Mouse (Mus musculus): ENCODE data around the gene Stxbp6. TPM values are rescaled to one million over a fixed set of nuclear protein-coding genes. Genes with fewer than 3 reads are reported as not detected.

The Stxbp6 gene
- polyA plus RNA-seq, 1 experiment from 2014 or later: 20.3 TPM

GRCm38 (mm10) chr12:44992847-44993246, 81.7 kb downstream of the Stxbp6 start:
- Histone ChIP-seq H3K27me3 (ENCODE audit: insufficient read depth, low read length) (no peaks in the 10 kb centered on the region), H3K4me1 (replicated peaks; ENCODE audit: insufficient read depth, low read length) (0 out of 2 replicates have a peak, but pooled peaks cover 3% of the 10 kb centered on the region), H3K9ac (ENCODE audit: low read depth, low read length) (no peak overlapping the region), H3K9me3 (replicated peaks; ENCODE audit: low read length) (no peaks in the 10 kb centered on the region), H3K4me3 (replicated peaks; ENCODE audit: low read depth, low read length) (no peak overlapping the region), H3K4me2 (ENCODE audit: low read length) (no peak overlapping the region), H3K36me3 (ENCODE audit: insufficient read depth, low read length) (no peaks in the 10 kb centered on the region), H3K27ac (no peak overlapping the region)
- no peak for ATAC-seq (replicated peaks; ENCODE audit: low FRiP score, low read depth)
- DNase-seq (ENCODE audit: low spot score): peak; percentile 61
- no peak for TF ChIP-seq CTCF (IDR thresholded peaks at IDR 0.05; ENCODE audit: low read depth)
- WGBS: 51% methylated on average over 4 of the region's 4 CpGs

GRCm38 (mm10) chr12:44990379-44990778, 84.1 kb downstream of the Stxbp6 start:
- Histone ChIP-seq H3K4me2 (ENCODE audit: low read length) (no peak overlapping the region), H3K9me3 (replicated peaks; ENCODE audit: low read length) (no peaks in the 10 kb centered on the region), H3K4me1 (replicated peaks; ENCODE audit: insufficient read depth, low read length) (no peaks in the 10 kb centered on the region), H3K27ac (no peak overlapping the region), H3K9ac (ENCODE audit: low read depth, low read length) (no peak overlapping the region), H3K36me3 (ENCODE audit: insufficient read depth, low read length) (no peaks in the 10 kb centered on the region), H3K4me3 (replicated peaks; ENCODE audit: low read depth, low read length) (no peak overlapping the region), H3K27me3 (ENCODE audit: insufficient read depth, low read length) (no peaks in the 10 kb centered on the region)
- WGBS: 53% methylated on average over 9 of the region's 9 CpGs
- DNase-seq (ENCODE audit: low spot score) (no peak), ATAC-seq (replicated peaks; ENCODE audit: low FRiP score, low read depth) (no peak)
- TF ChIP-seq CTCF (IDR thresholded peaks at IDR 0.05; ENCODE audit: low read depth): no peak

GRCm38 (mm10) chr12:44989011-44989410, 85.5 kb downstream of the Stxbp6 start:
- Histone ChIP-seq H3K27me3 (ENCODE audit: insufficient read depth, low read length) (no peaks in the 10 kb centered on the region), H3K4me3 (replicated peaks; ENCODE audit: low read depth, low read length) (no peak overlapping the region), H3K4me1 (replicated peaks; ENCODE audit: insufficient read depth, low read length) (no peaks in the 10 kb centered on the region), H3K9ac (ENCODE audit: low read depth, low read length) (no peak overlapping the region), H3K27ac (no peak overlapping the region), H3K4me2 (ENCODE audit: low read length) (no peak overlapping the region), H3K36me3 (ENCODE audit: insufficient read depth, low read length) (no peaks in the 10 kb centered on the region), H3K9me3 (replicated peaks; ENCODE audit: low read length) (no peaks in the 10 kb centered on the region)
- 42% methylated on average over 4 of the region's 4 CpGs for WGBS
- DNase-seq (ENCODE audit: low spot score) (no peak), ATAC-seq (replicated peaks; ENCODE audit: low FRiP score, low read depth) (no peak)
- TF ChIP-seq CTCF (IDR thresholded peaks at IDR 0.05; ENCODE audit: low read depth): no peak

DNA sequence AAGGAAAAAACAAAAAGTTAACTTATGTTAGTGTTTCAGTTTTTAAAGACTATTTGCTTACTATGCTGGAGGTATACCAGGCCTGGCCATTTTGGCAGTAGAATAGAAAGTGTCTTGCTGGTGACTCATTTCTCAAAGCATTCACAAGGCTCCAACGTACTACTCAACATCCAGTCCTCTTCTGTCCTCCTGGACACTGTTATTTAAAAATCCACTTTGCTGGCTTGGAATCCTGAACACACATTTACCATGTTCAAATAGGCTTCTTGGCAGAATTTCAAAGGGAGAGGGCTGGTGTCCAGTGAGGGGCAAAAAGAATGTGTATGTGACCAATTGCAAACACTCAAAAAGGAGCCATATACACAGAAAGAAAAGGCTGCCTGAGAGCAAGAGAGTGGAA, 86.7 kb downstream of the Stxbp6 start:
- DNase-seq (ENCODE audit: low spot score) (no peak), ATAC-seq (replicated peaks; ENCODE audit: low FRiP score, low read depth) (no peak)
- Histone ChIP-seq H3K27me3 (ENCODE audit: insufficient read depth, low read length) (no peaks in the 10 kb centered on the region), H3K9me3 (replicated peaks; ENCODE audit: low read length) (no peaks in the 10 kb centered on the region), H3K4me1 (replicated peaks; ENCODE audit: insufficient read depth, low read length) (no peaks in the 10 kb centered on the region), H3K9ac (ENCODE audit: low read depth, low read length) (no peak overlapping the region), H3K4me2 (ENCODE audit: low read length) (no peak overlapping the region), H3K27ac (no peak overlapping the region), H3K36me3 (ENCODE audit: insufficient read depth, low read length) (no peaks in the 10 kb centered on the region), H3K4me3 (replicated peaks; ENCODE audit: low read depth, low read length) (no peak overlapping the region)
- no peak for TF ChIP-seq CTCF (IDR thresholded peaks at IDR 0.05; ENCODE audit: low read depth)
- WGBS: 64% methylated on average over 1 of the region's 1 CpGs

- H3K4me2 ChIP-seq (ENCODE audit: low read length): no peak overlapping the region
- no peaks in the 10 kb centered on the region for H3K36me3 ChIP-seq (ENCODE audit: insufficient read depth, low read length)
- WGBS: 69% methylated on average over 5 of the region's 5 CpGs
- no peak overlapping the region for H3K4me3 ChIP-seq (replicated peaks; ENCODE audit: low read depth, low read length)
- no peaks in the 10 kb centered on the region for H3K27me3 ChIP-seq (ENCODE audit: insufficient read depth, low read length)
- no peak overlapping the region for H3K9ac ChIP-seq (ENCODE audit: low read depth, low read length)
- ATAC-seq (replicated peaks; ENCODE audit: low FRiP score, low read depth) (no peak), DNase-seq (ENCODE audit: low spot score) (no peak)
- H3K4me1 ChIP-seq (replicated peaks; ENCODE audit: insufficient read depth, low read length): no peaks in the 10 kb centered on the region; the same call in 1 of the 2 replicates
- no peak overlapping the region for H3K27ac ChIP-seq
- no peaks in the 10 kb centered on the region for H3K9me3 ChIP-seq (replicated peaks; ENCODE audit: low read length)
- no peak for TF ChIP-seq CTCF (IDR thresholded peaks at IDR 0.05; ENCODE audit: low read depth)
Observed at GRCm38 (mm10) chr12:44979316-44979848, 95.1 kb downstream of the Stxbp6 start.

DNA sequence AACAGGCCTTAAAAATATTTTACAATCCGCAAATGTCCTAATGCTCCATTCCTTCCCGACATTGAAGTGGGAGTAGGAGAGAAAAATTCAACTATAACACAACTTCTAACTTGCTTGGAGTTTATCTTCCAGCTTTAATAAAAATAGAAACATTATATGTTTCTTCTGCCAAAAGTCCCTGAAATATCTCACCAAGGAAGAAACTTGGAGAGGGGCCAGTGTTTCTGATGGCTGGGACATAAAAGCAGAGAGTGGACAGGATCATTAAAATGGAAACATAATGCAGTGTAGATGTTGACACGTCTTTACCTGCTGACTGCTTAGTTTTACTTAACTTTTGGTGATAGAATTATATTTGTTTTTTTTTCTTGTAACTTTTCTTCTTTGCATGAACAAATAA, 99.2 kb downstream of the Stxbp6 start:
- H3K27ac ChIP-seq: no peak overlapping the region
- H3K36me3 ChIP-seq (ENCODE audit: insufficient read depth, low read length): no peaks in the 10 kb centered on the region
- no peaks in the 10 kb centered on the region for H3K4me1 ChIP-seq (replicated peaks; ENCODE audit: insufficient read depth, low read length)
- H3K27me3 ChIP-seq (ENCODE audit: insufficient read depth, low read length): no peaks in the 10 kb centered on the region
- H3K4me3 ChIP-seq (replicated peaks; ENCODE audit: low read depth, low read length): no peak overlapping the region
- no peak overlapping the region for H3K9ac ChIP-seq (ENCODE audit: low read depth, low read length)
- no peak for TF ChIP-seq CTCF (IDR thresholded peaks at IDR 0.05; ENCODE audit: low read depth)
- ATAC-seq (replicated peaks; ENCODE audit: low FRiP score, low read depth): no peak
- DNase-seq (ENCODE audit: low spot score): peak; percentile 29
- WGBS: 50% methylated on average over 3 of the region's 3 CpGs
- H3K4me2 ChIP-seq (ENCODE audit: low read length): no peak overlapping the region
- no peaks in the 10 kb centered on the region for H3K9me3 ChIP-seq (replicated peaks; ENCODE audit: low read length)

GRCm38 (mm10) chr12:44971477-44971876, 103.0 kb downstream of the Stxbp6 start:
- H3K36me3 ChIP-seq (ENCODE audit: insufficient read depth, low read length): no peaks in the 10 kb centered on the region
- no peaks in the 10 kb centered on the region for H3K9me3 ChIP-seq (replicated peaks; ENCODE audit: low read length)
- H3K9ac ChIP-seq (ENCODE audit: low read depth, low read length): no peak overlapping the region
- H3K4me2 ChIP-seq (ENCODE audit: low read length): no peak overlapping the region
- WGBS: 93% methylated on average over 2 of the region's 2 CpGs
- TF ChIP-seq CTCF (IDR thresholded peaks at IDR 0.05; ENCODE audit: low read depth): no peak
- no peaks in the 10 kb centered on the region for H3K4me1 ChIP-seq (replicated peaks; ENCODE audit: insufficient read depth, low read length)
- H3K27me3 ChIP-seq (ENCODE audit: insufficient read depth, low read length): no peaks in the 10 kb centered on the region
- H3K27ac ChIP-seq: no peak overlapping the region
- no peak for ATAC-seq (replicated peaks; ENCODE audit: low FRiP score, low read depth)
- DNase-seq (ENCODE audit: low spot score): no peak
- no peak overlapping the region for H3K4me3 ChIP-seq (replicated peaks; ENCODE audit: low read depth, low read length)

All from kidney, postnatal 0 days (tissue).